Comparison of ENCODE assay signal across 10 mouse cellular contexts in genomic region chr2:18680501-18680900, GRCm38 (mm10). TPM values are rescaled to one million over a fixed set of nuclear protein-coding genes. Genes with fewer than 3 reads are reported as not detected.
A peak's percentile ranks its signal among the peaks of the same experiment; 100 is the strongest.
DNase-seq lines count a peak whose midpoint lies in the region; ATAC-seq and TF ChIP-seq lines count a peak whose summit lies in the region.
"Had no signal": no experiment of that assay in that cellular context is flagged by ENCODE, and none has a peak within 500 bp of the region (broad histone marks: within the 10 kb centered on the region; RNA-seq: fewer than 3 reads in every experiment).

No protein-coding gene starts in this region.

- H3K27me3 ChIP-seq in heart, embryonic 11.5 days (ENCODE audit: control insufficient read depth, insufficient read depth, low read length): peaks cover 41% of the 10 kb centered on the region
- H3K27me3 ChIP-seq in heart, embryonic 16.5 days (ENCODE audit: control insufficient read depth, insufficient read depth, low read length): peaks cover 8% of the 10 kb centered on the region; the same call in 1 of the 2 replicates
- H3K27me3 ChIP-seq in liver, embryonic 15.5 days: peaks cover 72% of the 10 kb centered on the region

- peak overlapping the region; percentile 51 for H3K4me3 ChIP-seq in heart, embryonic 11.5 days (ENCODE audit: low read depth, low read length)
- H3K4me3 ChIP-seq in bone marrow, adult 2 months (replicated peaks; ENCODE audit: control insufficient read depth, low read depth, low read length): peak overlapping the region; percentile 28
- peak overlapping the region; percentile 59 for H3K4me3 ChIP-seq in heart, embryonic 16.5 days (ENCODE audit: low read length)
- H3K4me3 ChIP-seq in liver, embryonic 15.5 days (replicated peaks): peak overlapping the region; percentile 34

- H3K4me1 ChIP-seq in heart, embryonic 11.5 days (ENCODE audit: control insufficient read depth, insufficient read depth, low read length): peaks cover 12% of the 10 kb centered on the region
- H3K4me1 ChIP-seq in bone marrow, adult 2 months (ENCODE audit: control insufficient read depth, insufficient read depth, low read length): no peaks in the 10 kb centered on the region; the same call in 1 of the 2 replicates
- H3K4me1 ChIP-seq in heart, embryonic 16.5 days (ENCODE audit: control insufficient read depth, insufficient read depth, low read length): peaks cover 19% of the 10 kb centered on the region
- peaks cover 30% of the 10 kb centered on the region for H3K4me1 ChIP-seq in liver, embryonic 15.5 days (replicated peaks)

- TF ChIP-seq POLR2A in bone marrow, adult 2 months (IDR thresholded peaks at IDR 0.05; ENCODE audit: borderline replicate concordance, control insufficient read depth, low read depth, low read length): no peak

- intact Hi-C loops in left cerebral cortex, postnatal 25 days (cut with DNase I): no loop called here

- peak overlapping the region; percentile 86 for H3K4me2 ChIP-seq in heart, embryonic 11.5 days
- peak overlapping the region; percentile 84 for H3K4me2 ChIP-seq in heart, embryonic 16.5 days (ENCODE audit: low read depth, low read length)
- peak overlapping the region; percentile 62 for H3K4me2 ChIP-seq in liver, embryonic 15.5 days

- TF ChIP-seq CTCF in bone marrow, adult 2 months (IDR thresholded peaks at IDR 0.05; ENCODE audit: control insufficient read depth, insufficient read depth, low read length): no peak

- H3K9me3 ChIP-seq in heart, embryonic 11.5 days (replicated peaks; ENCODE audit: control insufficient read depth, low read length): no peaks in the 10 kb centered on the region
- no peaks in the 10 kb centered on the region for H3K9me3 ChIP-seq in heart, embryonic 16.5 days (replicated peaks; ENCODE audit: control insufficient read depth, low read length)
- H3K9me3 ChIP-seq in liver, embryonic 15.5 days (replicated peaks): no peaks in the 10 kb centered on the region

- H3K27ac ChIP-seq in heart, embryonic 11.5 days (ENCODE audit: low read depth, low read length): no peak overlapping the region
- no peak overlapping the region for H3K27ac ChIP-seq in bone marrow, adult 2 months (ENCODE audit: control insufficient read depth, insufficient read depth, low read depth, low read length, poor library complexity)
- no peak overlapping the region for H3K27ac ChIP-seq in heart, embryonic 16.5 days (ENCODE audit: low read length)
- H3K27ac ChIP-seq in liver, embryonic 15.5 days (replicated peaks): no peak overlapping the region

- DNase-seq in heart, adult 8-10 months (ENCODE audit: low spot score): no peak
- DNase-seq in yolk sac, embryonic 10.5 days (ENCODE audit: low spot score): no peak
- no peak for DNase-seq in right cerebral cortex, postnatal 25 days
- no peak for DNase-seq in left cerebral cortex, postnatal 25 days (ENCODE audit: low spot score in 2 of 2)

- peak overlapping the region; percentile 52; the same call in 1 of the 2 replicates for H3K9ac ChIP-seq in heart, embryonic 11.5 days (ENCODE audit: low read depth, low read length)
- H3K9ac ChIP-seq in heart, embryonic 16.5 days (ENCODE audit: low read length): peak overlapping the region; percentile 49
- H3K9ac ChIP-seq in liver, embryonic 15.5 days: no peak overlapping the region

- 0% methylated on average over 4 of the region's 4 CpGs for WGBS in heart, embryonic 11.5 days (ENCODE audit: insufficient replicate concordance)
- WGBS in bone marrow, adult 2 months: 3% methylated on average over 4 of the region's 4 CpGs
- 3% methylated on average over 4 of the region's 4 CpGs for WGBS in heart, embryonic 16.5 days
- 1% methylated on average over 4 of the region's 4 CpGs for whole genome bisulfite sequencing in liver, embryonic 15.5 days (ENCODE audit: insufficient replicate concordance)

- ATAC-seq in heart, embryonic 11.5 days (replicated peaks; ENCODE audit: insufficient number of reproducible peaks, low FRiP score, low TSS enrichment): no peak
- ATAC-seq in heart, embryonic 16.5 days (replicated peaks; ENCODE audit: extremely low read depth, insufficient read depth, low FRiP score): no peak
- no peak for ATAC-seq in liver, embryonic 15.5 days (ENCODE audit: insufficient read depth)

- H3K36me3 ChIP-seq in heart, embryonic 11.5 days (ENCODE audit: control insufficient read depth, insufficient read depth, low read length): no peaks in the 10 kb centered on the region
- H3K36me3 ChIP-seq in heart, embryonic 16.5 days (ENCODE audit: control insufficient read depth, insufficient read depth): peaks cover 8% of the 10 kb centered on the region
- peaks cover 7% of the 10 kb centered on the region; the same call in 1 of the 2 replicates for H3K36me3 ChIP-seq in liver, embryonic 15.5 days (replicated peaks)

RNA-seq across cellular contexts. Expression of gene Bmi1, which starts 3.7 kb away (rescaled TPM):
- 11.6 and 12.0 TPM in 2 replicates for polyA plus RNA-seq in heart, embryonic 11.5 days (2014; fragmentation: Nextera tagmentation; extraction: Ambion mirVana)
- total RNA-seq in heart, adult 8-10 months (2022): 10 to 100 TPM; 51.9 to 74.4 (median 64.3) TPM
- polyA plus RNA-seq in bone marrow, adult 2 months (2011; ENCODE audit: insufficient read depth, insufficient read length, low replicate concordance, missing spikeins): 7.2 and 9.8 TPM in 2 replicates
- 13.8 and 15.8 TPM in 2 replicates for polyA plus RNA-seq in heart, embryonic 16.5 days (2015; fragmentation: Nextera tagmentation; extraction: Ambion mirVana)
- 4.1 and 4.2 TPM in 2 replicates for polyA plus RNA-seq in liver, embryonic 15.5 days (2015; fragmentation: Nextera tagmentation; extraction: Ambion mirVana)
- total RNA-seq in left cerebral cortex, postnatal 25 days (2021): 10 to 100 TPM; 43.9 to 46.6 TPM

RNA-seq across cellular contexts. Expression of gene Commd3, which starts 8.3 kb away (rescaled TPM):
- polyA plus RNA-seq in heart, embryonic 11.5 days (2014; fragmentation: Nextera tagmentation; extraction: Ambion mirVana): 118 and 135 TPM in 2 replicates
- 100 to 1,000 TPM in 1 of 4 experiments, 10 to 100 TPM in 3; 88.6 to 108 (median 96.9) TPM for total RNA-seq in heart, adult 8-10 months (2022)
- 54.6 and 87.4 TPM in 2 replicates for polyA plus RNA-seq in bone marrow, adult 2 months (2011; ENCODE audit: insufficient read depth, insufficient read length, low replicate concordance, missing spikeins)
- 194 and 201 TPM in 2 replicates for polyA plus RNA-seq in heart, embryonic 16.5 days (2015; fragmentation: Nextera tagmentation; extraction: Ambion mirVana)
- polyA plus RNA-seq in liver, embryonic 15.5 days (2015; fragmentation: Nextera tagmentation; extraction: Ambion mirVana): 76.8 and 85.1 TPM in 2 replicates
- total RNA-seq in left cerebral cortex, postnatal 25 days (2021): 10 to 100 TPM; 84.9 to 92.7 TPM

RNA-seq across cellular contexts. Expression of gene Spag6, which starts 13.3 kb away (rescaled TPM):
- not detected in 2 replicates for polyA plus RNA-seq in heart, embryonic 11.5 days (2014; fragmentation: Nextera tagmentation; extraction: Ambion mirVana)
- under 1 TPM in 3 of 4 experiments, not detected in 1; 0.38 to 0.65 (median 0.49) TPM for total RNA-seq in heart, adult 8-10 months (2022)
- polyA plus RNA-seq in bone marrow, adult 2 months (2011; ENCODE audit: insufficient read depth, insufficient read length, low replicate concordance, missing spikeins): not detected in 2 replicates
- 0.26 TPM in 1 of 2 replicates, not detected in the other for polyA plus RNA-seq in heart, embryonic 16.5 days (2015; fragmentation: Nextera tagmentation; extraction: Ambion mirVana)
- not detected in 2 replicates for polyA plus RNA-seq in liver, embryonic 15.5 days (2015; fragmentation: Nextera tagmentation; extraction: Ambion mirVana)
- 1 to 10 TPM; 5.4 to 6.0 TPM for total RNA-seq in left cerebral cortex, postnatal 25 days (2021)
- total RNA-seq: liver, adult 2 months had no signal
- polyA plus RNA-seq: adrenal gland, adult 2 months; liver, adult 2 months had no signal
